ENCODE assay signal across 12 mouse cellular contexts in genomic region chr19:56705026-56705675, GRCm38 (mm10).
DNase-seq lines count a peak whose midpoint lies in the region.
"Had no signal": no experiment of that assay in that cellular context is flagged by ENCODE, and none has a peak within 500 bp of the region (broad histone marks: within the 10 kb centered on the region; RNA-seq: fewer than 3 reads in every experiment).

No protein-coding gene starts in this region.

- peak; percentile 25 to 47 for DNase-seq in kidney, postnatal 4 days
- no peak for DNase-seq in kidney, postnatal 14 days
- peak; percentile 63 for DNase-seq in Muller cell, postnatal 12 days (ENCODE audit: inconsistent ontology term)
- peak; percentile 49 to 53 for DNase-seq in lung, adult 18-20 months
- peak; percentile 54 for DNase-seq in lung, postnatal 36 days
- DNase-seq in layer of hippocampus, adult 9-11 months = no peak
- DNase-seq in thymus, adult 18-20 months = no peak
- DNase-seq: adrenal gland, adult 8-10 months; cerebellum, adult 11-12 months; gastrocnemius, postnatal 25 days; kidney, adult 2 months; liver had no signal

Comparison
In these comparisons a context has a peak if more than half of its experiments do, and no peak if none do; other contexts are left out.
1. DNase-seq: peak in kidney, postnatal 4 days (2 of 2), Muller cell, postnatal 12 days (single experiment), lung, adult 18-20 months (2 of 2) and lung, postnatal 36 days (single experiment); none in kidney, postnatal 14 days (single experiment), layer of hippocampus, adult 9-11 months (single experiment) and thymus, adult 18-20 months (0 of 2).